In genomic region chr12:100813901-100814300, GRCm38 (mm10) we compare ENCODE assay signal across 24 mouse cellular contexts. TPM values are rescaled to one million over a fixed set of nuclear protein-coding genes. Genes with fewer than 3 reads are reported as not detected.
A peak's percentile ranks its signal among the peaks of the same experiment; 100 is the strongest.
DNase-seq lines count a peak whose midpoint lies in the region; ATAC-seq and TF ChIP-seq lines count a peak whose summit lies in the region.
"Had no signal": no experiment of that assay in that cellular context is flagged by ENCODE, and none has a peak within 500 bp of the region (broad histone marks: within the 10 kb centered on the region; RNA-seq: fewer than 3 reads in every experiment).

No protein-coding gene starts in this region.

- no peak overlapping the region for H3K9ac ChIP-seq in lung, postnatal 0 days (replicated peaks; ENCODE audit: low read depth)
- H3K9ac ChIP-seq in midbrain, embryonic 16.5 days (ENCODE audit: low read depth, low read length) = no peak overlapping the region
- H3K9ac ChIP-seq: embryonic facial prominence, embryonic 15.5 days; heart, embryonic 12.5 days; hindbrain, embryonic 14.5 days had no signal

- no peaks in the 10 kb centered on the region for H3K27me3 ChIP-seq in lung, postnatal 0 days (replicated peaks; ENCODE audit: insufficient read depth, low read length)
- H3K27me3 ChIP-seq in midbrain, embryonic 16.5 days (ENCODE audit: control insufficient read depth, insufficient read depth, low read depth, low read length) = no peaks in the 10 kb centered on the region
- H3K27me3 ChIP-seq: embryonic facial prominence, embryonic 15.5 days; heart, embryonic 12.5 days had no signal

- no peak for TF ChIP-seq EP300 in lung, postnatal 0 days (IDR thresholded peaks at IDR 0.05)

- no peak overlapping the region for H3K4me2 ChIP-seq in lung, postnatal 0 days (replicated peaks; ENCODE audit: low read depth, low read length)
- H3K4me2 ChIP-seq in midbrain, embryonic 16.5 days (ENCODE audit: low read length) = no peak overlapping the region
- H3K4me2 ChIP-seq: embryonic facial prominence, embryonic 15.5 days; heart, embryonic 12.5 days; hindbrain, embryonic 14.5 days had no signal

- no peaks in the 10 kb centered on the region for H3K4me1 ChIP-seq in lung, postnatal 0 days (ENCODE audit: insufficient read depth, low read depth, low read length)
- peaks cover 10% of the 10 kb centered on the region for H3K4me1 ChIP-seq in olfactory bulb, adult 2 months (ENCODE audit: control insufficient read depth, insufficient read depth, low read length)
- peaks cover 2% of the 10 kb centered on the region for H3K4me1 ChIP-seq in midbrain, embryonic 16.5 days (ENCODE audit: control insufficient read depth, insufficient read depth, low read length)
- H3K4me1 ChIP-seq: embryonic facial prominence, embryonic 15.5 days had no signal

- 96% methylated on average over 2 of the region's 2 CpGs for WGBS in lung, postnatal 0 days
- 39% methylated on average over 2 of the region's 2 CpGs for WGBS in olfactory bulb, adult 2 months
- WGBS in midbrain, embryonic 16.5 days = 93% methylated on average over 2 of the region's 2 CpGs

- no peak for TF ChIP-seq POLR2A in olfactory bulb, adult 2 months (IDR thresholded peaks at IDR 0.05; ENCODE audit: insufficient read depth, low read depth, low read length)

- no peak for ATAC-seq in lung, postnatal 0 days
- ATAC-seq in midbrain, embryonic 16.5 days = no peak
- ATAC-seq: CD4-positive, CD25-positive, alpha-beta regulatory T cell, adult 4 months; forebrain, embryonic 14.5 days had no signal

- H3K27ac ChIP-seq in lung, postnatal 0 days (ENCODE audit: low read length) = no peak overlapping the region
- peak overlapping the region; percentile 81 for H3K27ac ChIP-seq in olfactory bulb, adult 2 months (ENCODE audit: insufficient read depth, low read depth, low read length)
- H3K27ac ChIP-seq in midbrain, embryonic 16.5 days (ENCODE audit: low read length) = no peak overlapping the region
- H3K27ac ChIP-seq: embryonic facial prominence, embryonic 15.5 days; forebrain, embryonic 10.5 days; gastrocnemius, adult 2 months; hindbrain, embryonic 10.5 days; hindbrain, embryonic 14.5 days had no signal

- no peaks in the 10 kb centered on the region for H3K36me3 ChIP-seq in lung, postnatal 0 days (ENCODE audit: insufficient read depth, low read length)
- no peaks in the 10 kb centered on the region for H3K36me3 ChIP-seq in midbrain, embryonic 16.5 days (ENCODE audit: control insufficient read depth, insufficient read depth, low read length)
- H3K36me3 ChIP-seq: embryonic facial prominence, embryonic 15.5 days; forebrain, embryonic 10.5 days; G1E; heart, embryonic 12.5 days; hindbrain, embryonic 10.5 days had no signal

- H3K9me3 ChIP-seq in lung, postnatal 0 days (ENCODE audit: low read length) = no peaks in the 10 kb centered on the region
- no peaks in the 10 kb centered on the region for H3K9me3 ChIP-seq in midbrain, embryonic 16.5 days (replicated peaks; ENCODE audit: control insufficient read depth, low read length, poor library complexity, severe bottlenecking)
- H3K9me3 ChIP-seq: embryonic facial prominence, embryonic 15.5 days; forebrain, embryonic 10.5 days; G1E; heart, embryonic 12.5 days; hindbrain, embryonic 10.5 days had no signal

- no peak overlapping the region for H3K4me3 ChIP-seq in lung, postnatal 0 days (ENCODE audit: low read depth, low read length)
- H3K4me3 ChIP-seq in olfactory bulb, adult 2 months (ENCODE audit: insufficient read depth, low read depth, low read length) = no peak overlapping the region
- H3K4me3 ChIP-seq in midbrain, embryonic 16.5 days (ENCODE audit: low read depth, low read length) = no peak overlapping the region
- H3K4me3 ChIP-seq: embryonic facial prominence, embryonic 15.5 days; erythroblast, embryonic 14.5 days; forebrain, embryonic 10.5 days; gastrocnemius, adult 2 months; heart, embryonic 12.5 days; hindbrain, embryonic 10.5 days had no signal

- TF ChIP-seq CTCF in lung, postnatal 0 days (IDR thresholded peaks at IDR 0.05) = no peak
- TF ChIP-seq CTCF in olfactory bulb, adult 2 months (IDR thresholded peaks at IDR 0.05; ENCODE audit: insufficient read depth, low read depth, low read length) = no peak

- peak; percentile 36 for DNase-seq in heart, adult 11 months
- DNase-seq in heart, adult 9 months (ENCODE audit: low spot score in 2 of 2) = no peak
- peak; percentile 37 to 72 for DNase-seq in layer of hippocampus, adult 18-20 months (ENCODE audit: low spot score in 2 of 2)
- no peak for DNase-seq in layer of hippocampus, postnatal 10 days (ENCODE audit: low spot score in 2 of 2)
- peak; percentile 1 for DNase-seq in lung, postnatal 0 days (ENCODE audit: low spot score)
- no peak for DNase-seq in lung, postnatal 36 days
- DNase-seq: adrenal gland, postnatal 10 days; B cell, adult 2 months; cerebellum, adult 18-20 months; cerebellum, adult 9-11 months; cerebellum, postnatal 36 days; gastrocnemius, adult 2 months; gastrocnemius, postnatal 25 days had no signal

RNA-seq across cellular contexts. Expression of gene Dglucy, which starts 35.0 kb away (rescaled TPM):
- 1 to 10 TPM; 6.2 to 8.6 TPM for total RNA-seq in layer of hippocampus, adult 18-20 months (2021)
- 1 to 10 TPM; 5.8 to 6.6 TPM for total RNA-seq in layer of hippocampus, postnatal 10 days (2021)
- polyA plus RNA-seq in lung, postnatal 0 days (2015; fragmentation: Nextera tagmentation; extraction: Ambion mirVana) = 2.1 and 3.3 TPM in 2 replicates
- not detected in 2 replicates for polyA plus RNA-seq in olfactory bulb, adult 2 months (2012; ENCODE audit: insufficient read depth, insufficient read length, low replicate concordance, missing spikeins)
- 2.2 and 2.9 TPM in 2 replicates for polyA plus RNA-seq in midbrain, embryonic 16.5 days (2015; fragmentation: Nextera tagmentation; extraction: Ambion mirVana)
- polyA plus RNA-seq: erythroblast, embryonic 14.5 days had no signal

Comparison
In these comparisons a context has a peak if more than half of its experiments do, and no peak if none do; other contexts are left out.
1. DNase-seq: peak in heart, adult 11 months (single experiment), layer of hippocampus, adult 18-20 months (2 of 2) and lung, postnatal 0 days (single experiment); none in heart, adult 9 months (0 of 2), layer of hippocampus, postnatal 10 days (0 of 2) and lung, postnatal 36 days (single experiment).